Mouse (Mus musculus) urinary bladder, postnatal 4 days (tissue): ENCODE measurements around the gene 9330161L09Rik.

ENCODE experiments used
- DNase-seq, 2 experiments: peaks; one replicate each; pipeline ENCODE4 v3.0.0; 2021 to 2022; ENCODE audit warnings: low spot score in 2 of 2

9330161L09Rik gene

GRCm38 (mm10) chr12:103389348-103389727 lies 18.3 kb downstream of the 9330161L09Rik start:
- DNase-seq: no peak

GRCm38 (mm10) chr12:103388505-103389347 lies 18.9 kb downstream of the 9330161L09Rik start, which contains the start of gene Otub2:
Otub2 (plus strand) TSS chr12:103388682.
- peak; percentile 95 for DNase-seq

- DNase-seq: no peak
Observed at GRCm38 (mm10) chr12:103380226-103380625, 27.4 kb downstream of the 9330161L09Rik start.

- no peak for DNase-seq
Observed at GRCm38 (mm10) chr12:103376774-103377173, 30.8 kb downstream of the 9330161L09Rik start.

- DNase-seq: no peak
Observed at GRCm38 (mm10) chr12:103376124-103376523, 31.5 kb downstream of the 9330161L09Rik start.

- DNase-seq: no peak
Observed at GRCm38 (mm10) chr12:103373530-103374236, 33.9 kb downstream of the 9330161L09Rik start.

GRCm38 (mm10) chr12:103371711-103372110 lies 35.9 kb downstream of the 9330161L09Rik start:
- no peak for DNase-seq

- no peak for DNase-seq
Observed at GRCm38 (mm10) chr12:103370861-103371260, 36.8 kb downstream of the 9330161L09Rik start.

- no peak for DNase-seq
Observed at GRCm38 (mm10) chr12:103368777-103369176, 38.8 kb downstream of the 9330161L09Rik start.

GRCm38 (mm10) chr12:103368326-103368669 lies 39.3 kb downstream of the 9330161L09Rik start:
- DNase-seq: no peak

- peak; percentile 74 to 84 for DNase-seq
Observed at GRCm38 (mm10) chr12:103367620-103368325, 39.8 kb downstream of the 9330161L09Rik start.

- no peak for DNase-seq
Observed at GRCm38 (mm10) chr12:103367171-103367570, 40.4 kb downstream of the 9330161L09Rik start.

GRCm38 (mm10) chr12:103362336-103362735 lies 45.3 kb downstream of the 9330161L09Rik start:
- no peak for DNase-seq

- DNase-seq: no peak
Observed at GRCm38 (mm10) chr12:103361539-103362307, 45.9 kb downstream of the 9330161L09Rik start.

- no peak for DNase-seq
Observed at GRCm38 (mm10) chr12:103360812-103361211, 46.8 kb downstream of the 9330161L09Rik start.

GRCm38 (mm10) chr12:103358951-103359801 lies 48.4 kb downstream of the 9330161L09Rik start:
- DNase-seq: no peak

GRCm38 (mm10) chr12:103358216-103358615 lies 49.4 kb downstream of the 9330161L09Rik start:
- DNase-seq: no peak
